Mouse (Mus musculus) kidney, postnatal 10 days (tissue): ENCODE results near the gene Hk3.
A peak's percentile ranks its signal among the peaks of the same experiment; 100 is the strongest.

Experiments
- DNase-seq: peaks from one replicate; pipeline ENCODE4 v3.0.0; 2021; ENCODE audit warnings: mixed read lengths

Gene Hk3

GRCm38 (mm10) chr13:55000433-55000832 is 20.8 kb downstream of the Hk3 start:
- DNase-seq, result no peak

GRCm38 (mm10) chr13:54997568-54997967 is 23.6 kb downstream of the Hk3 start:
- no peak for DNase-seq

- no peak for DNase-seq
Observed at GRCm38 (mm10) chr13:54995161-54995560, 26.0 kb downstream of the Hk3 start.

- DNase-seq, result no peak
Observed at GRCm38 (mm10) chr13:54994576-54994975, 26.6 kb downstream of the Hk3 start.

- no peak for DNase-seq
Observed at GRCm38 (mm10) chr13:54992215-54992614, 29.0 kb downstream of the Hk3 start.

GRCm38 (mm10) chr13:54988181-54988760 is 32.9 kb downstream of the Hk3 start:
- DNase-seq, result peak; percentile 27

GRCm38 (mm10) chr13:54987405-54987804 is 33.8 kb downstream of the Hk3 start:
- no peak for DNase-seq

GRCm38 (mm10) chr13:54983614-54984013 is 37.6 kb downstream of the Hk3 start:
- no peak for DNase-seq

GRCm38 (mm10) chr13:54983001-54983400 is 38.2 kb downstream of the Hk3 start:
- no peak for DNase-seq

GRCm38 (mm10) chr13:54980957-54981356 is 40.2 kb downstream of the Hk3 start:
- DNase-seq, result no peak

GRCm38 (mm10) chr13:54978804-54979203 is 42.4 kb downstream of the Hk3 start:
- DNase-seq, result no peak

GRCm38 (mm10) chr13:54975546-54975945 is 45.6 kb downstream of the Hk3 start:
- no peak for DNase-seq

- DNase-seq, result peak; percentile 80
Observed at GRCm38 (mm10) chr13:54970521-54971247, 50.5 kb downstream of the Hk3 start.

GRCm38 (mm10) chr13:54969513-54969912 is 51.7 kb downstream of the Hk3 start:
- no peak for DNase-seq

GRCm38 (mm10) chr13:54968636-54969035 is 52.5 kb downstream of the Hk3 start:
- no peak for DNase-seq

- no peak for DNase-seq
Observed at GRCm38 (mm10) chr13:54967501-54967900, 53.7 kb downstream of the Hk3 start.

GRCm38 (mm10) chr13:54965256-54965655 is 55.9 kb downstream of the Hk3 start:
- no peak for DNase-seq

GRCm38 (mm10) chr13:54960491-54960890 is 60.7 kb downstream of the Hk3 start:
- DNase-seq, result no peak

GRCm38 (mm10) chr13:54959842-54960241 is 61.3 kb downstream of the Hk3 start:
- no peak for DNase-seq

- no peak for DNase-seq
Observed at GRCm38 (mm10) chr13:54959059-54959701, 62.0 kb downstream of the Hk3 start.

GRCm38 (mm10) chr13:54957281-54957680 is 63.9 kb downstream of the Hk3 start:
- no peak for DNase-seq
